Mouse (Mus musculus) 3T3-L1 (cell line): ENCODE results near the gene Setd1b.
A peak's percentile ranks its signal among the peaks of the same experiment; 100 is the strongest.

Experiments
- DNase-seq: peaks from one replicate; pipeline ENCODE4 v3.0.0-alpha.2; 2015; ENCODE audit warnings: low read depth, low spot score

Setd1b gene

GRCm38 (mm10) chr5:123142161-123143157 is at the start of gene Setd1b:
TSS of gene Setd1b (plus strand) at chr5:123142193.
- peak; percentile 56 for DNase-seq

GRCm38 (mm10) chr5:123093077-123093633 is 48.8 kb upstream of the Setd1b start:
- no peak for DNase-seq

- no peak for DNase-seq
Observed at GRCm38 (mm10) chr5:123094238-123094991, 47.6 kb upstream of the Setd1b start.

GRCm38 (mm10) chr5:123096299-123096698 is 45.7 kb upstream of the Setd1b start:
- no peak for DNase-seq

DNA sequence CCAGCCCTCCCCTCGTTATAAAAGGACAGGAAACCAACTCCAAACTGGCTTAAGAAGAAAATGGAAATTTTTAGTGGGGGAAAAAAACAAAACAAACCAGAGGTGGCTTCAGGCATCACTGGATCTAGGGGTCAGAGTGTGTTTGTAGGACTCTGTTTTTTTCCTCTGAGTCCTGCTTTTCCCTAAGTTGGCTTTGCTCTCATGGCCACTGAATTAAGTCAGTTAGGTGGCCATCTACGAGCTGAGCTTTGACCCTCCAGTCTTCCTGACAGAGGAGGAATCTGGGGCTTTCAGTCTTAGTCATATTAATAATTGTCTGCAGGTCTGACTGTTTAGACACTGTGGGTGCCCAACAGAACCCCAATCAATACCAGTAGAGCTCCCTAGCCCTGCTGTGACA is 43.5 kb upstream of the Setd1b start:
- no peak for DNase-seq

- peak; percentile 76 for DNase-seq
Observed at GRCm38 (mm10) chr5:123102376-123102775, 39.6 kb upstream of the Setd1b start.

- DNase-seq = no peak
Observed at GRCm38 (mm10) chr5:123103556-123103955, 38.4 kb upstream of the Setd1b start.

DNA sequence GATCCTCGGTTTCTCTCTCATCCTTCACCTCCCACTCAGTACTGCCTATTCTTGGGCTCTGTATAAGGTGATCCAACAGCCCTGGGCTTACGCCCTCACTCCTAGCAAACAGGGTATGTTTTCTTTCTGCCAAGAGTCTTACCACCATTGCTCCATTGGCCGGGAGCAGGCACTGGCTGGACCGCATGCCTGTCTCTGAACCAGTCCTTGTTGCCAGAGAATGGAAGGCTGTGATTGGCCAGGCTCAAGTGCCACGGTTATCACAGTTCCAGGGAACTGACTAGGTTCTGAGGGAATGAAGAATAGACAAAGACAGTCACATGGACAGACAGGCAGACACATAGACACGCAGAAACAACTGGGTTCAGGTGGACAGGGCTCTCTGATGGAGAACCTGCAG is 37.2 kb upstream of the Setd1b start:
- no peak for DNase-seq

GRCm38 (mm10) chr5:123109452-123110203 is 32.4 kb upstream of the Setd1b start:
- DNase-seq = no peak

- no peak for DNase-seq
Observed at GRCm38 (mm10) chr5:123110296-123110721, 31.7 kb upstream of the Setd1b start.

- DNase-seq = no peak
Observed at GRCm38 (mm10) chr5:123114109-123114508, 27.9 kb upstream of the Setd1b start.

GRCm38 (mm10) chr5:123114924-123115323 is 27.1 kb upstream of the Setd1b start:
- DNase-seq = peak; percentile 42

GRCm38 (mm10) chr5:123116080-123116479 is 25.9 kb upstream of the Setd1b start:
- no peak for DNase-seq

DNA sequence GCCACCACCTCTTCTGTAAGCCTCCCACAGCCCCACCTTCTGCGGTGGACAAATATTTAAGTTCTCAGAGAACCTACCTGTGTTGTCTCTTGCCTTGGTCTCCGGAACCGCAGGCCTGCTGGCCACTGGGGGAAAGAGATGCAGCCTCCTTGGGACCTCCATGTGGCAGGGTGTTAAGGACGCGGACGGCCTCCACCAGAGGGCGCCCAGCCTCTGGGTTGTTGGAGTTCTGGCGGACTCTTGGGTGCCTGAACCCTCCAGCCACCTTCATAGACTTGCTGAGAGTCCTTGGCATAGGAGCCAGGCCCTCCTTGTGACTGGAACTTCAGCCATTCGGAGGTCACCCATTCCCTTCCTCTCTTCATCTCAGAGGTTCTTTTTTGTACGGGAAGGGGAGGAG is 24.7 kb upstream of the Setd1b start:
- peak; percentile 85 for DNase-seq

DNA sequence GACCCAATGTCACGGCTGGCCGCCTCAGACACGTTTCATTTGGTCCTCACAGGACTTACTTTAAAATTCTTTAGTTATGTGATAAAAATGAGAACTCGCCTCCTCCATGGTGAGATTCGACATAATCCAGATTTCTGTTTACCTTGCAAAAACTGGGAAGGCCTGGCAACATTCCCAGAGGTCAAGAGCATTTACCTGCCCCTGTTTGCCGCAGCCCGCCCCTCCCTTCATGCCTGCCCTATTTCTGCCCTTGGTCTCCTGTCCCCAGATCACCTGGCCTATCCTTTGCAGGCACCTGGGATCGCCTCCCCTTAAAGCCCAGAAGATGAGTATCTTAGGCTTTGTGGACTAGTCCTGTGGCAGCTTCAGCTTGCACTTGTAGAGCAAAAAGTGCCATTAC is 24.2 kb upstream of the Setd1b start:
- no peak for DNase-seq

- DNase-seq = no peak
Observed at GRCm38 (mm10) chr5:123118826-123119225, 23.2 kb upstream of the Setd1b start.

DNA sequence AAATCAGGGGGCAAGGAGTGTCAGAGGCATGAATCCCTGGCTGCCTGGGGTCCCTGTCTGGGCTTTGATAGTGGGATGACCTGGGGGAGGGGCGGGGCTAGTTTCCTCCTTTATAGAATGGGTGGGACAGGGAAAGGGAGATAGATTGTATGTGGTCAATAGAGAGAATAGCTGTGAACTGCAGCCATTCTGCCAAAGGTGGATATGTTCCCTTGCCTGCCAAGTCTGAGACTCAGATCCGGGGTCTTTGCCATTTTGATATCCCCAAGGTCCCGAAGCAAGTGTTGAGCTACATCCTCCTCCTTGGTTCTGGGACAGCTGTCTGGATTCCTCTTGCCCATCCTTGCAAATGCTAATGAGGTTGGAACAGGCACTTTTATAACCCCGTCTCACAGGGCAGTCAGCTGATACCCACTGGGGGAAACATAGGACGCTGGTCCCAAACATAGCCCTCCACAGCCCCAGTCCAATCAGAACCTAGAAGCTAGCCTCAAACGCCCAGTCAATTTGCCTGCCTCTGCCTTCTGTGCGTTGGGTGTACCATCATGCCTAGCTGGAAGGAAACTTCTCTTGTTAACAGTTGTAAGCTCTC is 21.3 kb upstream of the Setd1b start:
- no peak for DNase-seq

GRCm38 (mm10) chr5:123122181-123122580 is 19.8 kb upstream of the Setd1b start:
- peak; percentile 41 for DNase-seq

DNA sequence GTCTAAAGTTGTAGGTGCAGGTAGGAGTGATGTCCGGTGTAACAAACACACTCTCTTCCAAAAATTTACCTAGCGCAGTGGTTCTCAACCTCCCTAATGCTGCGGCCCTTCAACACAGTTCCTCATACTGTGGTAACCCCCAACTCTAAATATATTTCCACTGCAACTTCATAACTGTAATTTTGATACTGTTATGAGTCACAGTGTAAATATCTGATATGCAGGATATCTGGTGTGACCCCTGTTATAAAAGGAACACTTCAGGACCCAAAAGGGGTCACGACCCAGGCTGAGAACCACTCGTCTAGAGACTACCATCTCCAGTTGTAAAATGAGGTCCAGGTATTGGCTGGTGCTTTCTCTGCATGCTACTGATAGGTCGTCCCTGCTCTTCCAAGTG is 16.9 kb upstream of the Setd1b start:
- no peak for DNase-seq

GRCm38 (mm10) chr5:123125638-123126406 is 16.2 kb upstream of the Setd1b start:
- no peak for DNase-seq
